Mouse (Mus musculus): Measurements from ENCODE around the gene Polh.

Gene Polh

GRCm38 (mm10) chr17:46129741-46130498 lies 72.5 kb downstream of the Polh start:
- DNase-seq: no peak

GRCm38 (mm10) chr17:46127814-46128493 lies 74.5 kb downstream of the Polh start:
- DNase-seq: no peak

GRCm38 (mm10) chr17:46126608-46127007 lies 75.8 kb downstream of the Polh start:
- DNase-seq: no peak

- DNase-seq: no peak
These were observed 78.3 kb downstream of the Polh start for GRCm38 (mm10) chr17:46123953-46124700.

GRCm38 (mm10) chr17:46123285-46123684 lies 79.2 kb downstream of the Polh start:
- DNase-seq: no peak

GRCm38 (mm10) chr17:46122791-46123190 lies 79.7 kb downstream of the Polh start:
- DNase-seq: no peak
